Mouse (Mus musculus) splenic B cell, adult 2 months (primary cell): ENCODE measurements around the gene Hip1.

Source experiments
- DNase-seq: peaks from one replicate; pipeline ENCODE4 v3.0.0-alpha.2; 2011; ENCODE audit warnings: low read depth, low spot score
- H3K27me3 ChIP-seq: 2 replicates; pipeline ENCODE4 v1.6.1; 2012; ENCODE audit warnings: mild to moderate bottlenecking, low read length, moderate library complexity, mixed read lengths; ENCODE audit not compliant: control insufficient read depth, poor library complexity, insufficient read depth, severe bottlenecking
- H3K36me3 ChIP-seq: 2 replicates; pipeline ENCODE4 v1.6.1; 2012; ENCODE audit warnings: mild to moderate bottlenecking, low read length, moderate library complexity, mixed read lengths; ENCODE audit not compliant: control insufficient read depth, poor library complexity, insufficient read depth, severe bottlenecking

Gene Hip1

DNA sequence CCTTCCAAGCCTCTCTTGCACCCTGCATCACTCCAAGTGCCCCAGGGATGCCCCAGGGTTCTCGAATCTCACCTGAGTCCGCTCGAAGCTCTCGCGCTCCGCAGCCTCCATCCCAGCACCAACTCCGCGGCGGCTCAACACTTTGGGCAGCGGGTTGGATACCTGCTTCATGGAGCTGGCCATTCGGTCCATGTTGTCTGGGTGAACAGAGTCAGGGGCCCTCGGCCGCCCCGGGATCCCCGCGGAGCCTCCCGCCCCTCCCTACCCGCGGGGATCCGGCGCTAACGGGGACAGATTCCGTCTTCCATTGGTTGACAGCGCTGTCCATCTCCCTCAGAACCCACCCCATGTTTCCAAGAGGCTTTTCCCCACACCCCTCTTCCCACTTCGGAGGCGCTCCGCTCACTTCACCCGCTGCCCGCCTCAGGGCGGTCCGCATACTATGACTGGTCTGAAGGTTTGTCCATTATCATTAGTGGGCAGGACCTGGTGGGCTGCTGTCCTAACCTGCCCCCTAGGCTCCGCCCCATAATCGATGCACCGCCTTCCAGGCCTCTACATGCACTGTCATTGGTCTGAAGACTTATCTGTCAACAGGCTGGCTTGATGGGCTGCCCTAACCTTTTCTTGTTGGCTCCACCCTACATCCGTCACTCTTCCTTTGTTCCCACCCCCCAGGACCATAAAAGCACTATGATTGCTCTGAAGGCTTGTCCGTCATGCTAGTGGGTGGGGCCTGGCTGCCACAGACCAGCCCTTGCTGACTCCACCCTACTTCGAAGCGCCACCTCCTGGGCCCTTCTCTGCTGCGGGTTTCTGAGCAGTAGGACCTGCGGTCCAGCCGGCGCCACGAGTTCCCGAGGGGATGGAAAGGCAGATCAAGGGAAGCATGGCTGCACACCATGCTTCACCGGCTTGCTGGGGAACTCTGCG is at the start of gene Hip1:
Hip1 (minus strand) TSS at position 256 of the 933 bp plus-strand sequence.
- Histone ChIP-seq H3K27me3 (no peaks in the 10 kb centered on the region), H3K36me3 (no peaks in the 10 kb centered on the region)
- DNase-seq: peak; percentile 99

DNA sequence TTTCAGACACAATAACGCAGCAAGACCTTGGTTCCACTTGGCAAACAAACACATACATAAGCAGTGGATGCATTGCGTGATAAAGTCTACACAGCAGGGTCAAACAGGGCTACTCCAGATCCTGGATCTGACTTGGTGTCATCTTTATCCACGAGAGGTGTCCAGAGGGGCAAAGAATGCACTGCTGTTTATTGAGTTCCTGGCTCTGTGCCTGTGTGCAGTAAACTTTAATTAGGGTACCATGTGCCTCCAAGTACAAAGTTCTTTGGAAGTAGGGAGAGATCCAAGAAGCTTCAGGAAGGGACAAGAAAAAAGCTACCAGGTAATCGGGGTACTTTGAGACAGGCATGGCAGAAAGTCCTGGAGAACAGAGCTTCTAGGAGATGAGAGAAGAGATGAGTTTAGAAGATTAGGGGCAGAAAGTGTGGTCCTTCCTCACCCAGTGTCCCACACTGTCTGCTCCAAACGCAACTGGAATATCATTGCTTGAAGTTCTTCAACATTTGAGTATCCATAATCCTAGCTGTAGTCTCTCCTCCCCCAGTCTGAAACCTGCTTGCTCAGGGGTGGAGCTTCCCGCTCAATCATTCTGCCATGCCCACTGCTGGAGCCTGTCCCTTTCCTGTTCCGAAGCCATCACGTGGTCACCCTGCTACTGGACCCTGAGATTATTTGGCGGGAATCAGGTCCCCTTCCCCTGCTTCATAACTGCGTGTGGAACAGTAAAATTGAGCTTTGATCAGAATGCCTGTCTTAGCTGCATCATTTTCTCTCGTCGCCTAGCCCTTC is 45.3 kb upstream of the Hip1 start:
- Histone ChIP-seq H3K27me3 (no peaks in the 10 kb centered on the region), H3K36me3 (no peaks in the 10 kb centered on the region)
- no peak for DNase-seq

DNA sequence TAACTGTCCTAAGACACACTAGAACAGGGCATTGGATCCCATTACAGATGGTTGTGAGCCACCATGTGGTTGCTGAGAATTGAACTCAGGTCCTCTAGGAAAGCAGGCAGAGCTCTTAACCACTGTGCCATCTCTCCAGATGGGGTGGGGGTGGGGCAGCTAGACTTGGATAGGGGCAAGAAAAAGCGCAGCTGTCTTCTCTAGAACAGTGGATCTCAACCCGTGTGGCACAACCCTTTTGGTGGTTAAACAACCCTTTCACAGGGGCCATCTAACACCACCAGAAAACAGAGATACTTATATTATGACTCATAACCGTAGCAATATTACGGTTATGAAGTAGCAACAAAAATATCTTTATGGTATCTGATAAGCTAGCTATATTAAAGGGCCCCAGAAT is 42.8 kb upstream of the Hip1 start:
- DNase-seq: no peak
- Histone ChIP-seq H3K27me3 (no peaks in the 10 kb centered on the region; the same call in 1 of the 2 replicates), H3K36me3 (no peaks in the 10 kb centered on the region)

DNA sequence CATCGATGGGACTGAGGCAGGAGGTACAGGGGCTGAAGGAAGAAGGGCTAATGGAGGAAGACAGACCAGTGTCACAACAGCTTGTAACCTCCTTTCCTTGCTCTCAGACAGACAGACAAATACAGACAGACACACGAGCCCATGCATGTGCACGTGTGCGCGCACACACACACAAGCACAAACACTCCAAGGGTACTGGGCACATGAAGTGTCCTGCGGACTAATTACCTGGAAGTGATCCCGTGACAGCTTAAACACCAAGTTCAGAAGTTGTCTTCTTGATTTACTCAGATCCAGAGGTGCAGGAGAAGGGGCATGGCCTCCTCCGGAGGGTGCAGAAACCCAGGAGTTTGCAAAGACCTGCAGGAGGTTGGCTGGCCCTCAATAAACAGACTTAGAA is 40.8 kb upstream of the Hip1 start:
- no peaks in the 10 kb centered on the region; the same call in 1 of the 2 replicates for H3K27me3 ChIP-seq
- no peak for DNase-seq
- H3K36me3 ChIP-seq: no peaks in the 10 kb centered on the region

DNA sequence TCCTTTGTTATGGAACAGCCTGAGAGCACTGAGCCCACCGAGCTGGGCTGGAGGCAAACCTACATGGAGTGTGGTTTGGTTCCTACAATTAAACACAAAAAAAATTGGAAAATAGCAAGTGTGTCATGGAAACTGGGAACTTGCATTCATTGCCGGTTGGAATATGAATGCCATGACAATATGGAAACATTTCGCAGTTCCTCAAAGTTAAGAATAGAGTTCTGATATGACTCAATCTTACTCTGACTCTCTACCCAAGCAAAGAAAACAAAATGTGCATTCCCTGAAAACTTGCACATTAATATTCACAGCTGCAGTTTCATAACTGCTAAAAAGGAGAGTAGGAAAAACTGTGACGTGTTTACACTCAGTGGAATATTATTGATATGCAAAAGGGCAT is 37.4 kb upstream of the Hip1 start:
- no peak for DNase-seq

DNA sequence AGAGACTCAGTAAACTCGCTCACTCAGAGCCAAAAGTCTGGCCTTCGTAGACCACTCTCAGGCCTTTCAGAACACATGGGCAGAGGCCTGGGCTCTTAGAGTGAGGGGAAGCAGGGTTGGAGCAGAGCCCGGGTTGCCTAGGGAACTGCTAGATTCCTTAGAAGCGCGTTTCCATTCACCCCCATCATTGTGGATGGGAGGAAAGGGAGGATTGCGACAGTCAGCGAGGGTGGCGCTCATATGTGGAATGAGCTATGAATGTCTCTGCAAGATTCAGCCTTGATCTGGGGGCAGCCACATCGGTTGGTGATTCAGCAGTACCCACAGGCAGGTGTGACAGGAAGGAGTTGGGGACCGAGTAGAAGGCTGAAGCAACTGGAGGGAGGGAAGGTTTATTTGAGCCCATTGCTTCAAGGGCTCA is 34.4 kb upstream of the Hip1 start:
- no peaks in the 10 kb centered on the region for H3K36me3 ChIP-seq
- no peaks in the 10 kb centered on the region; the same call in 1 of the 2 replicates for H3K27me3 ChIP-seq
- DNase-seq: no peak

More for the DNA sequence above, 37.4 kb upstream of the Hip1 start:
- H3K27me3 ChIP-seq: no peaks in the 10 kb centered on the region; the same call in 1 of the 2 replicates
- no peaks in the 10 kb centered on the region for H3K36me3 ChIP-seq

DNA sequence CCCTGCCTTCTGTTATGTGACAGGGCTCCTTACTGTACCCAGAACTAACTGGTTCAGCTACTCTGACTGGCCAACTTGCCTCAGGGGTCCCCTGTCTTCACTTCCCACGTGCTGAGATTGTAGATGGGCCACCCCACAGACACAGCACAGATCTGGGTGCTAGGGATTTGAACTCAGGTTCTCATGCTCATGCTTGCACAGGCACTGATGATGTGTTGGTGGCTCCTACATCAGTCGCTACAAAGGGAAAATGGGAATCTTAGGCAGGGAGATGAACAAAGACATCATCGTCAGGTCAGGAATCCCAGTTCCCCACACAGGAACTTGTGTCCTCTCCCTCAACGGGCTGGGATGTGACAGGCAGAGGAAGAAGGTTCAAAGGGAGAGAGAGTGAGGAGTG is 31.1 kb upstream of the Hip1 start:
- DNase-seq: no peak
- Histone ChIP-seq H3K36me3 (no peaks in the 10 kb centered on the region), H3K27me3 (no peaks in the 10 kb centered on the region)

DNA sequence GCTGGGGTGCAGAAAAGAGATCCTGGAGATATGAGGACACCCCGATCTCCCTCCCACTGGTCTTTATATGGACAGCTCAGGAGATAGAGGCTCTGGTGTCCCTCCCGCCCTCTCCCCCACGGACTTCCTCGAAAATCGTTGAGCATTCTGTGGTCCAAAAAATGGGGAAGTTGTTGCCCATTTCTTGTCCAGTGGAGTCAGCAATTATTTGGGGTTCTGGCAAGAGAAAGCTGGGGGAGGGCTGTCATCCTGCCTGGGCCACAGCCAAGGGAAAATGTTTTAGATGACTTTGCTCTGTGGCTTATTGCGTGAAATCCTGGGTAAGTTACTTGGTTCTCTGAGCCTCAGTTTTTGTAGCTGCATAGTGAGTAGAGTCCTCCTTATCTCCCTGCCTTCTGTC is 28.1 kb upstream of the Hip1 start, which contains the start of gene Ccl24:
Ccl24 (minus strand) TSS at position 44 of the 400 bp plus-strand sequence.
- DNase-seq: no peak
- Histone ChIP-seq H3K36me3 (no peaks in the 10 kb centered on the region), H3K27me3 (no peaks in the 10 kb centered on the region)

DNA sequence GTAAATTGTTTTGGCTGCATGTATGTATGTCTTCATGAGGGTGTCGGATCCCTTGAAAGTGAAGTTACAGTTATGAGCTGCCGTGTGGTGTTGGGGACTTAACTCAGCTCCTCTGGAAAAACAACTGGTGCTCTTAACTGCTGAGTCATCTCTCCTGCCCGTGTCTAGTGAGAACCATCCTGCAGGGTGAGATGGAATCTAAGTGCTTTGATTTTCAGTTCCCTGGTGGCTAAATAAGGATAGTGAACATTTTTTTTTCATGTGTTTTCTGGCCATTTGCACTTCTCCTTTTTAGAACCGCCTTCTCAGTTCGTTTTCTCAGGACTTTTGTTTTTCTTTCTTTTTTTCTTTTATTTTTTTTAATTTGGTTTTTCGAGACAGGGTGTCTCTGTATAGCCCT is 23.8 kb upstream of the Hip1 start:
- H3K27me3 ChIP-seq: no peaks in the 10 kb centered on the region
- DNase-seq: peak; percentile 50
- no peaks in the 10 kb centered on the region for H3K36me3 ChIP-seq

DNA sequence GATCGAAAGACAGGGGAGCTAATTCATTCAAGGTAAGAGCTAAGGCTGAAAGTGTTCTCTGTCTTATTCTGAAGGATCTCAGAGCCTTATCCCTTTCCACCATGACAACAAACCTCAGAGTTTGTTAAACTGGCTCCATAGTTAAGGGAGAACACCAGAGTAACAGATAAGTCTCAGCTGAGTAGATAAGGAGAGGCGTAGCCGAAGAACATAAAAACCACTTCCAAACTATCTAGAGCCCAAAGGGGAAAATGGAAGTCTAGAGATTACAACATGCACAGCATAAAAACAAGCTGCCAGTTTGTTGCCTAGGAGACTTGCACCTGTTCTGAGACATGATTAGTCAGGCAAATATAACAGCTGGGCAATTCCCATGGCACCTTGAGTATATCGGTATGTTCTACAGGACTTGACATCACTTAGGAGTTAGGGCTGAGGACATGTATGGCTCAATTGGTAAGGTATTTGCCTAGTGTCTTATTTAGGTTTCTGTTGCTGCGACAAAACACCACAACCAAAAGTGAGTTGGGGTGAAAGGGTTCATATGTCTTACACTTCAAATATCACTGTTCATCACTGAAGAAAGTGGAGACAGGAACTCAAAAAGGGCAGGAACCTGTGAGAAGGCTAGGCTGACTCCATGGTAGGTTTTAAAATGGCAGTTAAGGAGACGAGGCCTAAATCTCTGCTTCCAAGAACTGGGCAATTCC is 22.8 kb upstream of the Hip1 start:
- no peaks in the 10 kb centered on the region for H3K36me3 ChIP-seq
- DNase-seq: peak; percentile 48
- H3K27me3 ChIP-seq: no peaks in the 10 kb centered on the region

DNA sequence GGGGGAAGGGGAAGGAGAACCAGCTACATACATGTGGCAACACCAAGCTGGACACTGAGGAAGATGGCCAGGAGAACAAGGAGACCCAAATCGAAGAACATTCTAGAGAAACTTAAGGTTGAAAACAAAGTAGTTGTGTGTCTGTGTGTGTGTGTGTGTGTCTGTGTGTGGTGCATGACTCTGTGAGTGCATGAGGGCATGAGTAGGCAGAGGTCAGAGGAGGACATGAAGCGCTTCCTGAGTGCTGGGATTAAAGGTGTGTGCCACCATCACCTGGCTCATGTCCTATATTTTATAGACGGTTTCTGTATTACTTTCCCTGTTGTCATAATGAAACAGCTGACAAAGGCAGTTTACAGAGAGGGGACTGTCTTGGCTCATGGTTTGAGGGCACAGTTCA is 18.5 kb upstream of the Hip1 start, which contains the start of gene Ccl26:
Ccl26 (minus strand) TSS at position 101 of the 400 bp plus-strand sequence.
- H3K36me3 ChIP-seq: no peaks in the 10 kb centered on the region
- no peaks in the 10 kb centered on the region for H3K27me3 ChIP-seq
- no peak for DNase-seq

DNA sequence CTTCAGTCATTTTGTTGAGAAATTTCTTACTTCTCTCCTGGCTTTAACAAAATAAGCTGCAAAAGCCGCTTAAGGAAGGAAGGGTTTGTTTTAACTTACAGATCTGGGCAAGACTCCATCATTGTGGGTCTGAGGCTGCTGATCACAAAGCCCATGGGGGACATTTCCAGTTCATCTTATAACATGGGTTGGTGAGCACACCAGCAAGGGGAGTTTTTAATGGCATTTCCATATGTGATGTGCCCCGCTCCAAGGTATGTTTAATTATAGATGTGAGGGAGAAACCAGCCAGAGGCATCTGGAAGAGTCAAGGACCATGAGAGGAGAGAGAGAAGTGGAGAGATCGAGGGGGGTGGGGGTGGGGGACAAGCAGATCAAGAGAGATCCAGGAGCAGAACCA is 12.8 kb upstream of the Hip1 start:
- DNase-seq: no peak
- Histone ChIP-seq H3K36me3 (no peaks in the 10 kb centered on the region), H3K27me3 (no peaks in the 10 kb centered on the region)

DNA sequence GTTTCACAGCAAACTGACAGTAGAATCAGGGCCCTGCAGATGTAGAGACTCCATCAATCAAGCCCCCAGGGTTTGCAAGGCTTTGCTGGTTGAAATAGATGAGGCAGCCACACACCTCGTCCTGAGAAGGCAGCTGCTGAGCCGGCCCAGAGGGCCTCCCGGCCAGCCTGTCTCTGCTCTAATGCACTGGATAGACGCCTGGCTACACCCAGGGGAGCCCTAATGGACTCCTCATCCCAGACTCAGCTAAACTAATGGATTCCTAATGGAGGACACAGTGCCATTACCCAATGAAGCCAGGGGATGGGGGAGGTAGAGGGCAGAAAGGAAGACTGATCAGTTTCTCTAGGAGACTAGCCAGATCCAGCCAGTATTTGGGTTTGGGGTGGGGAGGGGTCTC is 12.1 kb upstream of the Hip1 start:
- no peak for DNase-seq
- H3K27me3 ChIP-seq: no peaks in the 10 kb centered on the region
- H3K36me3 ChIP-seq: no peaks in the 10 kb centered on the region

DNA sequence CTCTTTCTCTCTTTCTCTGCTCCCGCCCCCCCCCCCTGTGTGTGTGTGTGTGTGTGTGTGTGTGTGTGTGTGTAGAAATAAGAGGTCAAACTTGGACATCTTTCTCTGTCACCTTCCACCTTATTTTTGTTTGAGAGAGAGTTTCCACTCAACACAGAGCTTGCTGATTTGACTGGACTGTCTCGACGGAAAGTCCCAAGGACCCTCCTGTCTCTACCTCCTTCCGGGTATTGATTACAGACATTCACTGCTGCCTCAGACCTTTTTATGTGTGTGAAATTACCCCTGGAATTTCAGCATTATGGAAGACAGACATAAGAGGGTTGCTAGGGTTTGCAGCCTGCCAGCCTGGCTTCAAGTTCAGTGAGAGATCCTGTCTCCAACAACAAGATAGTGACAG is 11.3 kb upstream of the Hip1 start:
- DNase-seq: no peak
- Histone ChIP-seq H3K36me3 (no peaks in the 10 kb centered on the region), H3K27me3 (no peaks in the 10 kb centered on the region)
